Mouse (Mus musculus) neural tube, embryonic 15.5 days (tissue): ENCODE results near the gene Polr2m. TPM values are rescaled to one million over a fixed set of nuclear protein-coding genes. Genes with fewer than 3 reads are reported as not detected.
A peak's percentile ranks its signal among the peaks of the same experiment; 100 is the strongest.

Source experiments
- ATAC-seq: fragments of 200-750 bp; cut with Nextera tagmentation; 2 replicates; pipeline ENCODE4 v1.8.0; 2017; ENCODE audit warnings: mild to moderate bottlenecking, moderate TSS enrichment, moderate library complexity; ENCODE audit not compliant: low FRiP score
- H3K27ac ChIP-seq: fragments of 300-500 bp; sonication (generic); replicated peaks from 2 replicates; pipeline ENCODE4 v1.5.1; 2015; ENCODE audit warnings: mild to moderate bottlenecking, inconsistent platforms
- H3K27me3 ChIP-seq: fragments of 300-500 bp; sonication (generic); replicated peaks from 2 replicates; pipeline ENCODE4 v1.6.1; 2015; ENCODE audit warnings: inconsistent platforms
- H3K36me3 ChIP-seq: fragments of 300-500 bp; sonication (generic); 2 replicates; pipeline ENCODE4 v1.6.1; 2015; ENCODE audit warnings: inconsistent platforms
- H3K4me1 ChIP-seq: fragments of 300-500 bp; sonication (generic); 2 replicates; pipeline ENCODE4 v1.6.1; 2015; ENCODE audit warnings: inconsistent platforms
- H3K4me2 ChIP-seq: fragments of 300-500 bp; sonication (generic); 2 replicates; pipeline ENCODE4 v1.6.1; 2015; ENCODE audit warnings: inconsistent platforms, mild to moderate bottlenecking, moderate library complexity
- H3K4me3 ChIP-seq: fragments of 300-500 bp; sonication (generic); replicated peaks from 2 replicates; pipeline ENCODE4 v1.5.1; 2015; ENCODE audit warnings: mild to moderate bottlenecking, inconsistent platforms
- H3K9ac ChIP-seq: fragments of 300-500 bp; sonication (generic); replicated peaks from 2 replicates; pipeline ENCODE4 v1.6.1; 2015; ENCODE audit warnings: mild to moderate bottlenecking, inconsistent platforms
- H3K9me3 ChIP-seq: fragments of 300-500 bp; sonication (generic); replicated peaks from 2 replicates; pipeline ENCODE4 v1.6.1; 2016; ENCODE audit warnings: inconsistent platforms
- WGBS: fragments of 180-500 bp; shearing (Covaris S2); methylation state at CpG from one replicate; pipeline ENCODE4 v1.1.7; 2015; ENCODE audit warnings: mixed read lengths; 5-methylcytosine and 5-hydroxymethylcytosine counted together
- polyA plus RNA-seq: library from polyadenylated mRNA; unstranded; fragments of >200 nt; fragmentation: Nextera tagmentation; extraction: Ambion mirVana; gene quantifications from 2 replicates; pipeline ENCODE4 v1.2.1, GENCODE M21; 2015

The Polr2m gene
- 327 and 331 TPM in 2 replicates for polyA plus RNA-seq

GRCm38 (mm10) chr9:71485475-71486094 is at the start of gene Polr2m:
Polr2m (minus strand) TSS chr9:71485935.
- H3K27ac ChIP-seq: peak within 1 kb of the TSS; percentile 91
- H3K4me2 ChIP-seq: peak within 1 kb of the TSS; percentile 64
- peak within 1 kb of the TSS; percentile 99 for H3K9ac ChIP-seq
- H3K27me3 ChIP-seq: peaks cover 3% of the 10 kb centered on the region; the same call in 1 of the 2 replicates
- no peaks in the 10 kb centered on the region for H3K9me3 ChIP-seq
- H3K4me3 ChIP-seq: peak within 1 kb of the TSS; percentile 97
- peaks cover 27% of the 10 kb centered on the region for H3K36me3 ChIP-seq
- H3K4me1 ChIP-seq: peaks cover 21% of the 10 kb centered on the region
- WGBS: under 1% methylated on average over 69 of the region's 70 CpGs
- ATAC-seq: peak; percentile 99

DNA sequence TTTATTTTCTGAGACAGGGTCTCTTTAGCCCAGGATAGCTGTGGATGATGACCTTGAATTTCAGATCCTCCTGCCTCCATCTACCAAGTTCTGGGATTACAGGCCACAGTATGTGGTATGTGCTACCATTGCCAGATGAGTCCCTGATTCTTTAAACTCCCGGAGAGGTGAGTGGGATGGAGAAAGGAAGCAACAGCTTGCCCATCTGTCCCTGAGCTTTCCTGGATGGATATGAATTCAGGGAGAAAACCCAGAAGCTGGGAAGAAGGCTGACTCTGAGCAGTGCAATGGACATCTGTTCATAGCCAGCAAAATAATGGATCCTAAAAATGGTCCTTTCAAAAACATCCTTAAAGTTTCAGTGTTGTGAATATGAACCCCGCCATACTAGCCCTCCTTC is 49.3 kb upstream of the Polr2m start:
- ATAC-seq: no peak
- no peaks in the 10 kb centered on the region for H3K36me3 ChIP-seq
- no peak overlapping the region for H3K4me2 ChIP-seq
- H3K27ac ChIP-seq: no peak overlapping the region
- H3K27me3 ChIP-seq: peaks cover 3% of the 10 kb centered on the region; the same call in 1 of the 2 replicates
- H3K9me3 ChIP-seq: no peaks in the 10 kb centered on the region
- H3K4me1 ChIP-seq: no peaks in the 10 kb centered on the region
- WGBS: 93% methylated on average over 2 of the region's 2 CpGs
- no peak overlapping the region for H3K9ac ChIP-seq
- H3K4me3 ChIP-seq: no peak overlapping the region

GRCm38 (mm10) chr9:71529960-71530359 is 44.2 kb upstream of the Polr2m start:
- Histone ChIP-seq H3K4me3 (no peak overlapping the region), H3K27me3 (no peaks in the 10 kb centered on the region), H3K4me2 (no peak overlapping the region), H3K27ac (no peak overlapping the region), H3K9ac (no peak overlapping the region), H3K36me3 (no peaks in the 10 kb centered on the region), H3K4me1 (no peaks in the 10 kb centered on the region), H3K9me3 (no peaks in the 10 kb centered on the region)
- no peak for ATAC-seq
- 76% methylated on average over 2 of the region's 2 CpGs for WGBS

DNA sequence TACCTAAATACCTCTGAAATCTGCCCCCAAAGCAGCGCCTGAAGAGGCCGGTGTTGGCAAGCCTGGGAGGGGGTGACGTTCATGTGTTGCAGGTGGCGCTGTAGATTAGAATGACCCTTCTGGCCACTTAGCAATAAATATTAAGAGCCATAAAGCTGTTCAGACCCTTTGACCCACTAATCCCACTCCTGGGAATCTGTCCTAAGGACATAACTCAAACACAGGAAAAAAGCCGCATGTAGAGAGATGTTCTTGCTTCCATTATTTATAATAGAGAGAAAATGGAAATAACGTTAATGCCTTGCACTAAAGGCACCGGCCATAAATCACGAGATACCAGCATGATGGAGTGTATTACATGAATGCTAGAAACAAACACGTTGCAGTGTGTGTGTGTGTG is 41.7 kb upstream of the Polr2m start:
- no peaks in the 10 kb centered on the region for H3K9me3 ChIP-seq
- WGBS: 20% methylated on average over 9 of the region's 9 CpGs
- ATAC-seq: no peak
- H3K27ac ChIP-seq: no peak overlapping the region
- no peak overlapping the region for H3K9ac ChIP-seq
- no peaks in the 10 kb centered on the region for H3K36me3 ChIP-seq
- no peak overlapping the region for H3K4me3 ChIP-seq
- no peaks in the 10 kb centered on the region for H3K27me3 ChIP-seq
- no peak overlapping the region for H3K4me2 ChIP-seq
- H3K4me1 ChIP-seq: no peaks in the 10 kb centered on the region

DNA sequence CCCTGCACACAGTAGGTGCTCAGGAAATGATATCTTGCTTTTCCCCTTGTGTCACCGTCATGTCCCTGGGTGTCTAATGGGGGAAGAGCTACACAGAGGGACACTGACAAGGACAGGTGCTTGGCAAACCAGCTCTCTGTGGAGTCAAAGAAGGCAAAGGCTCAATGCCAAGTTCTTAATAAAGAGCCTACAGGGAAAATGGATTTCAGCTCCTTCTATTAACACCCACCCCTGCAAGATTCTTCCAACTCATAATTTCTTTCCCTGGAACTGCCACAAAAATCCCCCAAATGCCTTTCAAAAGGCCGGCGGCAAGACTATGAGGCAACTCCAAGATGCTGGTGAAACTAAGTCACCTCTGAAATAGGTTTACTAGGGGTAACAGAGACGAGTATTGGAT is 38.2 kb upstream of the Polr2m start:
- Histone ChIP-seq H3K4me1 (no peaks in the 10 kb centered on the region), H3K36me3 (no peaks in the 10 kb centered on the region), H3K27me3 (no peaks in the 10 kb centered on the region), H3K4me3 (no peak overlapping the region), H3K9ac (no peak overlapping the region), H3K27ac (no peak overlapping the region), H3K9me3 (no peaks in the 10 kb centered on the region), H3K4me2 (no peak overlapping the region)
- WGBS: 86% methylated on average over 4 of the region's 4 CpGs
- ATAC-seq: no peak

DNA sequence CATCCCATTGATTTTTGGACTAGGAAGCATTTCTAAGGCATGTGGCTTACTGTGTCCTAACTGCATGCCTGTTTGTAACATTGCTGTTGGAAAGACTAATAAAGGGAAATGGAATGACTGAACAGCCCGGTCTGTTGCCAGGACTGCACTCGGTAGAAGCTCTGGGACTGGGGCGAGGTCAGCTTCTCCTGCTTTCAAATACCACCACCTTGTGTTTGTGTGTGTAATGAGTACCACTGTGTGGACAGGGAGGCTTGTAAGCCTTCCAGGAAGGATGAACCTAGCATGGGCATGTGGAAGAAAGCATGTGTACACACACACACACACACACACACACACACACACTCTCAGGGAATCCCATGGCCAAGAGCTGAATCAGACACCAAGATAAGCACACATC is 34.1 kb upstream of the Polr2m start:
- H3K4me3 ChIP-seq: no peak overlapping the region
- ATAC-seq: no peak
- no peaks in the 10 kb centered on the region for H3K9me3 ChIP-seq
- H3K4me2 ChIP-seq: no peak overlapping the region
- no peaks in the 10 kb centered on the region for H3K4me1 ChIP-seq
- H3K27ac ChIP-seq: no peak overlapping the region
- no peaks in the 10 kb centered on the region for H3K36me3 ChIP-seq
- 73% methylated on average over 3 of the region's 3 CpGs for WGBS
- H3K9ac ChIP-seq: no peak overlapping the region
- H3K27me3 ChIP-seq: no peaks in the 10 kb centered on the region

DNA sequence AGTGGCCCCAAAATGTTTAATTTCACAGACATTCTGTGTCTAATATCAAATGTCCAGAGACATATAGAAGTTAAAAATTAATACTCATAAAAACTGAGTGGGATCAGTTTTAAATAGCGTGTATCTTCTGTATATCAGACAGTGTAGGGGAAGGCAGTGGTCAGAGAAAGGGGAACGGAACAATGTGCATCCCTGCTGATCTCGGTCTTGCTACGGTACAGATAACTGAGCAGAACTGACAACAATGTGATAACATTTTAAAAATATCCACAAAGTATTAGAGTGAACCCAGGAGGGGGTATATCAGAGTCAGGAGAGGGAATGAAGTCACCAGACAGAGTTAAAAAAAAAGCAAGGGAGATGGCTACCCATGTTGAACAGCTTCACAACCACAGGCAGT is 31.8 kb upstream of the Polr2m start:
- no peak overlapping the region for H3K4me2 ChIP-seq
- WGBS: 91% methylated on average over 4 of the region's 4 CpGs
- no peaks in the 10 kb centered on the region for H3K27me3 ChIP-seq
- H3K4me1 ChIP-seq: no peaks in the 10 kb centered on the region
- H3K27ac ChIP-seq: no peak overlapping the region
- no peak overlapping the region for H3K9ac ChIP-seq
- no peaks in the 10 kb centered on the region for H3K9me3 ChIP-seq
- no peak for ATAC-seq
- no peaks in the 10 kb centered on the region for H3K36me3 ChIP-seq
- no peak overlapping the region for H3K4me3 ChIP-seq

DNA sequence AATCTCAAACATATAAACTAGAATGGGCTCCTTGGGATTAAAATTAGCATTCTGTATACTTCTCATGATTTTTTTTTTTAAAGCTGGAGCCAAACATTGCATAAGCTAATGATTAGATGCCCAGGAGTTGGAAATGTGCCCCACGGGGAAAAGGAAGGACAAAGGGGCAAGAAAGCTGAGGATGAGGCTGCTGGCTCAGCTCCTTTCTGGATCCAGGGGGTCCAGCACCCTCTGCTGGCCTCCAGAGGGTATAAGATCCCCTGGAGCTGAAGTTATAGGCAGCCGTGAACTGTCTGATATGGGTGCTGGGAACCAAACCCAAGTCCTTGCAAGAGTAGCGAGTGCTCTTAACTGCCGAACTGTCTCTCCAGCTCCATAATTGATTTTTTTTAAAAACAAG is 30.1 kb upstream of the Polr2m start:
- H3K4me3 ChIP-seq: no peak overlapping the region
- no peaks in the 10 kb centered on the region for H3K9me3 ChIP-seq
- no peak overlapping the region for H3K4me2 ChIP-seq
- H3K36me3 ChIP-seq: no peaks in the 10 kb centered on the region
- H3K4me1 ChIP-seq: no peaks in the 10 kb centered on the region
- no peak overlapping the region for H3K27ac ChIP-seq
- WGBS: 89% methylated on average over 4 of the region's 4 CpGs
- no peak for ATAC-seq
- no peak overlapping the region for H3K9ac ChIP-seq
- H3K27me3 ChIP-seq: no peaks in the 10 kb centered on the region

GRCm38 (mm10) chr9:71513566-71513965 is 27.8 kb upstream of the Polr2m start:
- H3K4me1 ChIP-seq: no peaks in the 10 kb centered on the region
- ATAC-seq: no peak
- H3K36me3 ChIP-seq: no peaks in the 10 kb centered on the region
- H3K4me2 ChIP-seq: no peak overlapping the region
- no peak overlapping the region for H3K27ac ChIP-seq
- H3K4me3 ChIP-seq: no peak overlapping the region
- H3K27me3 ChIP-seq: no peaks in the 10 kb centered on the region
- no peak overlapping the region for H3K9ac ChIP-seq
- no peaks in the 10 kb centered on the region for H3K9me3 ChIP-seq
- WGBS: 76% methylated on average over 4 of the region's 4 CpGs

- ATAC-seq: no peak
- H3K27ac ChIP-seq: no peak overlapping the region
- no peak overlapping the region for H3K9ac ChIP-seq
- no peaks in the 10 kb centered on the region for H3K9me3 ChIP-seq
- no peak overlapping the region for H3K4me2 ChIP-seq
- H3K4me3 ChIP-seq: no peak overlapping the region
- H3K36me3 ChIP-seq: no peaks in the 10 kb centered on the region
- 62% methylated on average over 10 of the region's 10 CpGs for WGBS
- no peaks in the 10 kb centered on the region for H3K4me1 ChIP-seq
- no peaks in the 10 kb centered on the region for H3K27me3 ChIP-seq
These were observed 27.2 kb upstream of the Polr2m start for GRCm38 (mm10) chr9:71512899-71513298.

DNA sequence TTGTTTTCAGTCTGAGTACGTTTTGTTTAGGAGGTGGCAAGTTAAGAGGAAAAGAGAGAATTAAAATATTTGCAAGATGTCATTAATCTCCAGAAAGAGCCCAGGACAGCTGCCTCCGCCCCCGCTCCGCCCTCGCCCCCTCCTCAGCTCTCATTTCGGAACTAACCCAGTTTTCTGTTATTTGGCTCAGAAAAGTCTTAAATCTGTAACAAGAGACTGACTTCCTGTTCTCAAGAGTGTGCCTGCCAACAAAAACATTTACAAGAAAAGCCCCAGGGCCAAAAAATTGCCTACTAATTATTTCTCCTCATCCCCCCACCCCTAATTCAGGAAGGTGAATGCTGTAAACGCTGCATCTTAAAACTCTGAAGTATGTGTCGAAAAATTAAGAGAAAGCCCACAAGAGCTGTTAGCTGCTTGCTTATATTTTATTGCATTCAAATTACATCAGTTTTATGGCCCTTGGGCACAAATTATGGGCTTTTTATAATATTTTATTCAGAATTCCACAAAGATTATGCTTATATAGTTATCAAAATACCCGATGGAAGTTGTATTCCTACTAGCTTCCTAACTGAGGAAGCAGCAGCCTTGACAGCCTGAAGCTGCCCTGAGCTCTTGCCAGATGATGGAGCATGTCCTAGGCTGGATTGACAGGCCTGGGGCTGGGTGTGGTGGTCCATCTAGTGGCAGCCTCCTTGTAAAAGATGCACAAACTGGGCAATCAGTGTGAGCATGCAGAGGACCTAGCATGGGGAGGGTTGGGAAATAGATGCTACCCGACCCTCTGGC is 12.9 kb upstream of the Polr2m start:
- Histone ChIP-seq H3K9ac (no peak overlapping the region), H3K4me2 (no peak overlapping the region), H3K4me1 (peaks cover 6% of the 10 kb centered on the region; the same call in 1 of the 2 replicates), H3K9me3 (no peaks in the 10 kb centered on the region), H3K27ac (no peak overlapping the region), H3K27me3 (no peaks in the 10 kb centered on the region), H3K4me3 (no peak overlapping the region), H3K36me3 (no peaks in the 10 kb centered on the region)
- WGBS: 51% methylated on average over 10 of the region's 10 CpGs
- no peak for ATAC-seq

GRCm38 (mm10) chr9:71496637-71497036 is 10.9 kb upstream of the Polr2m start:
- WGBS: 20% methylated on average over 2 of the region's 2 CpGs
- H3K9ac ChIP-seq: no peak overlapping the region
- H3K4me1 ChIP-seq: peaks cover 6% of the 10 kb centered on the region; the same call in 1 of the 2 replicates
- H3K27ac ChIP-seq: no peak overlapping the region
- H3K9me3 ChIP-seq: no peaks in the 10 kb centered on the region
- no peak for ATAC-seq
- H3K4me3 ChIP-seq: no peak overlapping the region
- H3K4me2 ChIP-seq: no peak overlapping the region
- H3K27me3 ChIP-seq: no peaks in the 10 kb centered on the region
- H3K36me3 ChIP-seq: no peaks in the 10 kb centered on the region
